Mouse (Mus musculus): ENCODE results near the gene 4930426L09Rik.

DNA sequence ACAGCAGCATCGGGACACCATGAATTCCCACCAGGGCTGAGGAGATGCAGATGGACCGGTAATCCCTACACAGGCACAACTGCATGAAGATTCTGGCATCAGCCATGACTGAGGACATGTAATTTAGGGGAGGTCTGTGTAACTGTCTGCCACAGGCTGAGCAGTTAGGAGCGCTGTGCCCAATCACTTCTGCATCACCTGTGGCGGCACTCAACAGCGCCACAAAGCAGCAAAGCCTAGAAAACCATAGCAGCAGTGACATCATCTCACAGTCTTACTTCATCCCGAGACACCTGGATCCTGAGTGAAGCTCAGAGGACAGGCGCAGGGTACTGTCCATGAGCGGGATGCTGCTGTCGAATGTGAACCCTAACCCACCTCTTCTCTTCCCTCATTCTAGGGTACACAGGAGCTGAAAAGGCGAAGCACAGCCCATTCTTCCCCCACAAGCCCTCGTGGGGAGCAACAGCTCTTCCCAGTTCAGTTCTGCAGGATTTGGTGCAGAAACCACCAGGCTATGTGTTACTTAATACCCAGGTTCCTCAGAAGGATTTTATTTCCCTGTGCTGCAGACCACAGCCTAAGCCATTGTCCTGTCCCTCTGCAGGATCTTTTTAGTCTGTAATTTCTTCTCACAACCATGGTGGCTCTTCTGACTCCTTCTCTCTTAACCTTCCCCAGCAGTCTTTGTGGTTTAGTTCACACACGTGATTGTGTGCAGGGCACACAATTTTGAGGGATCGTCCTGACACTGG lies 34.7 kb upstream of the 4930426L09Rik start:
- no peak for TF ChIP-seq CTCF (IDR thresholded peaks at IDR 0.05; ENCODE audit: low read depth)
- no peak for TF ChIP-seq EP300 (IDR thresholded peaks at IDR 0.05; ENCODE audit: low read depth)
